Mouse (Mus musculus): ENCODE results near the gene Fndc8.

- TF ChIP-seq CTCF (IDR thresholded peaks at IDR 0.05; ENCODE audit: low read depth) (no peak), EP300 (optimal IDR thresholded peaks at IDR 0.05) (no peak)
These were observed 26.0 kb upstream of the Fndc8 start for GRCm38 (mm10) chr11:82865957-82866356.
